Mouse (Mus musculus) limb, embryonic 10.5 days (tissue): ENCODE measurements around the gene Cit. TPM values are rescaled to one million over a fixed set of nuclear protein-coding genes. Genes with fewer than 3 reads are reported as not detected.
A peak's percentile ranks its signal among the peaks of the same experiment; 100 is the strongest.
"Not testable (repeated sequence)": the region's sequence is repeated elsewhere in the genome, so short reads cannot be mapped to it uniquely, and the experiment has no call there.

Source experiments
- DNase-seq: peaks from one replicate; pipeline ENCODE4 v3.0.0-alpha.2; 2017; ENCODE audit warnings: low spot score
- H3K27ac ChIP-seq: fragments of 300-500 bp; sonication (generic); 2 replicates; pipeline ENCODE4 v1.5.1; 2016; ENCODE audit warnings: mild to moderate bottlenecking
- H3K27me3 ChIP-seq: fragments of 300-500 bp; sonication (generic); 2 replicates; pipeline ENCODE4 v1.6.1; 2016; ENCODE audit warnings: low read depth, mild to moderate bottlenecking; ENCODE audit not compliant: poor library complexity, severe bottlenecking
- H3K36me3 ChIP-seq: fragments of 300-500 bp; sonication (generic); 2 replicates; pipeline ENCODE4 v1.6.1; 2016; ENCODE audit warnings: mild to moderate bottlenecking, moderate library complexity
- H3K4me1 ChIP-seq: fragments of 300-500 bp; sonication (generic); 2 replicates; pipeline ENCODE4 v1.6.1; 2016
- H3K4me3 ChIP-seq: fragments of 300-500 bp; sonication (generic); 2 replicates; pipeline ENCODE4 v1.5.1; 2016; ENCODE audit warnings: mild to moderate bottlenecking, moderate library complexity
- H3K9me3 ChIP-seq: fragments of 300-500 bp; sonication (generic); replicated peaks from 2 replicates; pipeline ENCODE4 v1.6.1; 2016; ENCODE audit warnings: mild to moderate bottlenecking
- WGBS: fragments of 180-500 bp; shearing (Covaris S2); methylation state at CpG from one replicate; pipeline ENCODE4 v1.1.7; 2016; 5-methylcytosine and 5-hydroxymethylcytosine counted together
- polyA plus RNA-seq: library from polyadenylated mRNA; unstranded; fragments of >200 nt; fragmentation: Nextera tagmentation; extraction: Ambion mirVana; gene quantifications from 2 replicates; pipeline ENCODE4 v1.2.1, GENCODE M21; 2016

Gene Cit
- polyA plus RNA-seq: 36.0 and 39.4 TPM in 2 replicates

GRCm38 (mm10) chr5:115844766-115845634 lies at the start of gene Cit:
Gene Cit, plus strand, starts transcription at chr5:115845278.
- peak within 1 kb of the TSS; percentile 93 for H3K27ac ChIP-seq
- no peaks in the 10 kb centered on the region for H3K9me3 ChIP-seq
- peak; percentile 92 for DNase-seq
- under 1% methylated on average over 42 of the region's 42 CpGs for WGBS
- peaks cover 30% of the 10 kb centered on the region for H3K36me3 ChIP-seq
- no peaks in the 10 kb centered on the region for H3K27me3 ChIP-seq
- H3K4me3 ChIP-seq: peak within 1 kb of the TSS; percentile 96
- peaks cover 17% of the 10 kb centered on the region for H3K4me1 ChIP-seq

- H3K27ac ChIP-seq: no peak overlapping the region
- no peak overlapping the region for H3K4me3 ChIP-seq
- no peaks in the 10 kb centered on the region for H3K36me3 ChIP-seq
- H3K27me3 ChIP-seq: no peaks in the 10 kb centered on the region
- DNase-seq: no peak
- 72% methylated on average over 15 of the region's 15 CpGs for WGBS
- H3K9me3 ChIP-seq: no peaks in the 10 kb centered on the region
- H3K4me1 ChIP-seq: no peaks in the 10 kb centered on the region
These were observed 45.8 kb upstream of the Cit start for GRCm38 (mm10) chr5:115799016-115799894.

GRCm38 (mm10) chr5:115799895-115800232 lies 45.2 kb upstream of the Cit start:
- no peaks in the 10 kb centered on the region for H3K4me1 ChIP-seq
- no peak for DNase-seq

GRCm38 (mm10) chr5:115812262-115812661 lies 32.8 kb upstream of the Cit start:
- Histone ChIP-seq H3K36me3 (no peaks in the 10 kb centered on the region), H3K9me3 (no peaks in the 10 kb centered on the region), H3K4me1 (no peaks in the 10 kb centered on the region), H3K27ac (no peak overlapping the region), H3K27me3 (no peaks in the 10 kb centered on the region), H3K4me3 (no peak overlapping the region)
- WGBS: 89% methylated on average over 3 of the region's 3 CpGs
- no peak for DNase-seq

More at GRCm38 (mm10) chr5:115799895-115800232, 45.2 kb upstream of the Cit start:
- H3K27me3 ChIP-seq: no peaks in the 10 kb centered on the region
- H3K9me3 ChIP-seq: no peaks in the 10 kb centered on the region
- H3K4me3 ChIP-seq: no peak overlapping the region
- no peaks in the 10 kb centered on the region for H3K36me3 ChIP-seq
- WGBS: 46% methylated on average over 4 of the region's 4 CpGs
- H3K27ac ChIP-seq: no peak overlapping the region

- no peaks in the 10 kb centered on the region for H3K27me3 ChIP-seq
- DNase-seq: no peak
- no peak overlapping the region for H3K4me3 ChIP-seq
- no peak overlapping the region for H3K27ac ChIP-seq
- H3K9me3 ChIP-seq: no peaks in the 10 kb centered on the region
- H3K4me1 ChIP-seq: no peaks in the 10 kb centered on the region
- 90% methylated on average over 6 of the region's 6 CpGs for WGBS
- H3K36me3 ChIP-seq: no peaks in the 10 kb centered on the region
These were observed 28.1 kb upstream of the Cit start for GRCm38 (mm10) chr5:115817022-115817421.

- 89% methylated on average over 1 of the region's 1 CpGs for WGBS
- H3K9me3 ChIP-seq, H3K36me3 ChIP-seq, DNase-seq, H3K4me1 ChIP-seq, H3K27me3 ChIP-seq, H3K27ac ChIP-seq, H3K4me3 ChIP-seq: not testable (repeated sequence)
These were observed 27.4 kb upstream of the Cit start for GRCm38 (mm10) chr5:115817655-115818054.

- Histone ChIP-seq H3K27ac (no peak overlapping the region), H3K4me1 (no peaks in the 10 kb centered on the region), H3K4me3 (no peak overlapping the region), H3K36me3 (no peaks in the 10 kb centered on the region), H3K9me3 (no peaks in the 10 kb centered on the region), H3K27me3 (no peaks in the 10 kb centered on the region)
- WGBS: 75% methylated on average over 9 of the region's 9 CpGs
- no peak for DNase-seq
These were observed 25.1 kb upstream of the Cit start for GRCm38 (mm10) chr5:115819966-115820365.

- no peak for DNase-seq
- Histone ChIP-seq H3K4me3 (no peak overlapping the region), H3K36me3 (no peaks in the 10 kb centered on the region), H3K4me1 (no peaks in the 10 kb centered on the region), H3K9me3 (no peaks in the 10 kb centered on the region), H3K27ac (no peak overlapping the region), H3K27me3 (no peaks in the 10 kb centered on the region)
- 88% methylated on average over 12 of the region's 12 CpGs for WGBS
These were observed 23.9 kb upstream of the Cit start for GRCm38 (mm10) chr5:115821200-115821599.

- WGBS: 96% methylated on average over 7 of the region's 7 CpGs
- H3K4me3 ChIP-seq: no peak overlapping the region
These were observed 23.2 kb upstream of the Cit start for GRCm38 (mm10) chr5:115821910-115822309.

GRCm38 (mm10) chr5:115832754-115833153 lies 12.3 kb upstream of the Cit start:
- H3K4me3 ChIP-seq: no peak overlapping the region
- DNase-seq: no peak
- H3K4me1 ChIP-seq: no peaks in the 10 kb centered on the region
- no peaks in the 10 kb centered on the region for H3K27me3 ChIP-seq
- no peaks in the 10 kb centered on the region for H3K36me3 ChIP-seq
- WGBS: 91% methylated on average over 2 of the region's 2 CpGs
- no peaks in the 10 kb centered on the region for H3K9me3 ChIP-seq
- H3K27ac ChIP-seq: no peak overlapping the region

More at GRCm38 (mm10) chr5:115821910-115822309, 23.2 kb upstream of the Cit start:
- no peak for DNase-seq
- Histone ChIP-seq H3K4me1 (no peaks in the 10 kb centered on the region), H3K27me3 (no peaks in the 10 kb centered on the region), H3K9me3 (no peaks in the 10 kb centered on the region), H3K27ac (no peak overlapping the region), H3K36me3 (no peaks in the 10 kb centered on the region)

GRCm38 (mm10) chr5:115833806-115834205 lies 11.3 kb upstream of the Cit start:
- H3K4me1 ChIP-seq, H3K9me3 ChIP-seq, H3K27ac ChIP-seq, H3K4me3 ChIP-seq, DNase-seq, H3K27me3 ChIP-seq, H3K36me3 ChIP-seq: not testable (repeated sequence)

GRCm38 (mm10) chr5:115835291-115835690 lies 9.8 kb upstream of the Cit start:
- no peak for DNase-seq
- no peaks in the 10 kb centered on the region for H3K4me1 ChIP-seq
- no peaks in the 10 kb centered on the region for H3K36me3 ChIP-seq
- 62% methylated on average over 7 of the region's 7 CpGs for WGBS
- no peaks in the 10 kb centered on the region for H3K27me3 ChIP-seq
- H3K27ac ChIP-seq: no peak overlapping the region
- H3K9me3 ChIP-seq: no peaks in the 10 kb centered on the region
- no peak overlapping the region for H3K4me3 ChIP-seq

GRCm38 (mm10) chr5:115838059-115838458 lies 7.0 kb upstream of the Cit start:
- no peak for DNase-seq
- Histone ChIP-seq H3K9me3 (no peaks in the 10 kb centered on the region), H3K36me3 (no peaks in the 10 kb centered on the region)

More at GRCm38 (mm10) chr5:115838059-115838458, 7.0 kb upstream of the Cit start:
- H3K4me1 ChIP-seq: no peaks in the 10 kb centered on the region
- whole genome bisulfite sequencing: 95% methylated on average over 6 of the region's 6 CpGs
- H3K27me3 ChIP-seq: no peaks in the 10 kb centered on the region
- no peak overlapping the region for H3K27ac ChIP-seq
- no peak overlapping the region for H3K4me3 ChIP-seq
